ENCODE assay signal across 9 mouse cellular contexts in the genomic region with DNA sequence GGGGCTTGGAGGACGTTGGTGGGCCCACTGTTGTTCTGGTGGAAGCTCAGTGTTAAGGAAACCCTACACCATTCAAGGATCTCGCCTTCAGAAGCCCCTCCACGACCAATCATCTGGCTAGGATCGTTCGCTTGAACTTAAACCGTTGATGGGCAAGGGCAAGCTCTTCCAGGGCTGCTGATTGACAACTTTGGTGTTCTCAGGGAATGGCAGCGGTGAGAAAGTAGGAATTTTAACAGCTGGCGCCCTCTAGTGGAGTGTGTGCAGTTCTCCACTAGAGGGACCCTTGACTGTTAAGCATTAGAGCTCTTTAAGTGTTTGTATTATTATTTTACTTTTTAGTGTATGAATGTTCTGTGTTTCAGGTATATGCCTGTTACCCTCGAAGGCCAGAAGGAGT. TPM values are rescaled to one million over a fixed set of nuclear protein-coding genes. Genes with fewer than 3 reads are reported as not detected.
DNase-seq lines count a peak whose midpoint lies in the region; ATAC-seq and TF ChIP-seq lines count a peak whose summit lies in the region.
"Had no signal": no experiment of that assay in that cellular context is flagged by ENCODE, and none has a peak within 500 bp of the region (broad histone marks: within the 10 kb centered on the region; RNA-seq: fewer than 3 reads in every experiment).

No protein-coding gene starts in this region.

- ATAC-seq in heart, embryonic 13.5 days (ENCODE audit: extremely low read depth, insufficient number of reproducible peaks, low FRiP score, low TSS enrichment), result no peak
- peak; percentile 61 for ATAC-seq in megakaryocyte, adult 5-6 weeks (ENCODE audit: poor library complexity, severe bottlenecking)

- TF ChIP-seq EP300 in ES-Bruce4 (IDR thresholded peaks at IDR 0.05; ENCODE audit: insufficient read depth, low read depth, low read length), result no peak

- H3K9me3 ChIP-seq in heart, embryonic 10.5 days, result no peaks in the 10 kb centered on the region
- no peaks in the 10 kb centered on the region for H3K9me3 ChIP-seq in ES-Bruce4 (replicated peaks; ENCODE audit: control insufficient read depth, insufficient read depth, low read length, poor library complexity, severe bottlenecking)
- no peaks in the 10 kb centered on the region for H3K9me3 ChIP-seq in heart, embryonic 13.5 days
- H3K9me3 ChIP-seq: embryonic facial prominence, embryonic 13.5 days had no signal

- peak overlapping the region; percentile 85 for H3K27ac ChIP-seq in heart, embryonic 10.5 days
- H3K27ac ChIP-seq in ES-Bruce4 (ENCODE audit: insufficient read depth, low read length), result no peak overlapping the region
- peak overlapping the region; percentile 88 for H3K27ac ChIP-seq in heart, embryonic 13.5 days (replicated peaks)
- no peak overlapping the region for H3K27ac ChIP-seq in small intestine, adult 2 months (ENCODE audit: insufficient read depth, low read depth, low read length)
- H3K27ac ChIP-seq: embryonic facial prominence, embryonic 13.5 days had no signal

- 14% methylated on average over 9 of the region's 9 CpGs for WGBS in heart, embryonic 10.5 days
- WGBS in heart, embryonic 13.5 days, result 11% methylated on average over 9 of the region's 9 CpGs
- 16% methylated on average over 9 of the region's 9 CpGs for WGBS in small intestine, adult 2 months

- no peak overlapping the region for H3K4me3 ChIP-seq in heart, embryonic 10.5 days
- no peak overlapping the region for H3K4me3 ChIP-seq in ES-Bruce4 (ENCODE audit: low read depth, low read length)
- no peak overlapping the region for H3K4me3 ChIP-seq in heart, embryonic 13.5 days
- no peak overlapping the region for H3K4me3 ChIP-seq in small intestine, adult 2 months (ENCODE audit: low read depth, low read length)
- H3K4me3 ChIP-seq: embryonic facial prominence, embryonic 13.5 days had no signal

- no peak overlapping the region for H3K4me2 ChIP-seq in heart, embryonic 13.5 days
- H3K4me2 ChIP-seq: embryonic facial prominence, embryonic 13.5 days had no signal

- DNase-seq in heart, embryonic 10.5 days (ENCODE audit: low spot score), result no peak
- no peak for DNase-seq in heart, adult 11 months
- peak; percentile 80 to 85 for DNase-seq in cerebellum, postnatal 14 days
- peak; percentile 57 to 81 for DNase-seq in layer of hippocampus, postnatal 14 days (ENCODE audit: low spot score in 2 of 2)

- peaks cover 57% of the 10 kb centered on the region for H3K4me1 ChIP-seq in heart, embryonic 10.5 days
- no peaks in the 10 kb centered on the region for H3K4me1 ChIP-seq in ES-Bruce4 (ENCODE audit: control insufficient read depth, insufficient read depth, low read length)
- H3K4me1 ChIP-seq in heart, embryonic 13.5 days, result peaks cover 57% of the 10 kb centered on the region
- H3K4me1 ChIP-seq in small intestine, adult 2 months (ENCODE audit: control insufficient read depth, insufficient read depth, insufficient read length, low read length), result no peaks in the 10 kb centered on the region

- peak; percentile 52 for TF ChIP-seq CTCF in ES-Bruce4 (IDR thresholded peaks at IDR 0.05; ENCODE audit: low read depth, low read length)
- peak; percentile 67; the same call in 1 of the 2 replicates for TF ChIP-seq CTCF in small intestine, adult 2 months (IDR thresholded peaks at IDR 0.05; ENCODE audit: extremely low read depth, insufficient read length, insufficient replicate concordance, low read depth, low read length)

- TF ChIP-seq POLR2A in ES-Bruce4 (IDR thresholded peaks at IDR 0.05; ENCODE audit: insufficient read depth, low read length), result no peak
- TF ChIP-seq POLR2A in small intestine, adult 2 months (IDR thresholded peaks at IDR 0.05; ENCODE audit: low read depth, low read length), result no peak

- no peaks in the 10 kb centered on the region for H3K27me3 ChIP-seq in heart, embryonic 10.5 days (ENCODE audit: insufficient read depth, poor library complexity, severe bottlenecking)
- H3K27me3 ChIP-seq in ES-Bruce4 (ENCODE audit: control insufficient read depth, insufficient read depth, low read length, poor library complexity, severe bottlenecking), result no peaks in the 10 kb centered on the region
- H3K27me3 ChIP-seq in heart, embryonic 13.5 days (replicated peaks), result no peaks in the 10 kb centered on the region
- H3K27me3 ChIP-seq in small intestine, adult 2 months (ENCODE audit: control insufficient read depth, insufficient read depth, low read length), result no peaks in the 10 kb centered on the region
- H3K27me3 ChIP-seq: embryonic facial prominence, embryonic 13.5 days had no signal

- H3K36me3 ChIP-seq in heart, embryonic 10.5 days, result no peaks in the 10 kb centered on the region
- no peaks in the 10 kb centered on the region for H3K36me3 ChIP-seq in ES-Bruce4 (ENCODE audit: control insufficient read depth, insufficient read depth, low read length, poor library complexity, severe bottlenecking)
- no peaks in the 10 kb centered on the region for H3K36me3 ChIP-seq in heart, embryonic 13.5 days
- H3K36me3 ChIP-seq in small intestine, adult 2 months (ENCODE audit: control insufficient read depth, insufficient read depth, low read length), result no peaks in the 10 kb centered on the region
- H3K36me3 ChIP-seq: embryonic facial prominence, embryonic 13.5 days had no signal

- H3K9ac ChIP-seq in ES-Bruce4 (ENCODE audit: low read depth, poor library complexity, severe bottlenecking), result no peak overlapping the region
- H3K9ac ChIP-seq in heart, embryonic 13.5 days, result no peak overlapping the region; the same call in 1 of the 2 replicates
- H3K9ac ChIP-seq: embryonic facial prominence, embryonic 13.5 days had no signal

RNA-seq across cellular contexts. Expression of gene Pold2, which starts 8.1 kb away (rescaled TPM):
- polyA plus RNA-seq in heart, embryonic 10.5 days (2016; fragmentation: Nextera tagmentation; extraction: Ambion mirVana), result 140 and 162 TPM in 2 replicates
- 127 and 175 TPM in 2 replicates for polyA plus RNA-seq in ES-Bruce4 (2011; ENCODE audit: insufficient read depth, insufficient read length, low read depth, missing spikeins)
- 109 and 127 TPM in 2 replicates for polyA plus RNA-seq in heart, embryonic 13.5 days (2015; fragmentation: Nextera tagmentation; extraction: Ambion mirVana)
- 10 to 100 TPM; 24.8 to 26.7 TPM for total RNA-seq in layer of hippocampus, postnatal 14 days (2021)
- total RNA-seq in megakaryocyte, adult 5-6 weeks (2015), result 23.8 and 31.6 TPM in 2 replicates
- 19.0 and 29.3 TPM in 2 replicates for total RNA-seq in megakaryocyte, adult 5-6 weeks (2017)
- 132 and 133 TPM in 2 replicates for polyA plus RNA-seq in small intestine, adult 2 months (2012; rRNA removed)

RNA-seq across cellular contexts. Expression of gene Myl7, which starts 12.4 kb away (rescaled TPM):
- 6,952 and 8,117 TPM in 2 replicates for polyA plus RNA-seq in heart, embryonic 10.5 days (2016; fragmentation: Nextera tagmentation; extraction: Ambion mirVana)
- polyA plus RNA-seq in ES-Bruce4 (2011; ENCODE audit: insufficient read depth, insufficient read length, low read depth, missing spikeins), result 1.4 TPM in 1 of 2 replicates, not detected in the other
- polyA plus RNA-seq in heart, embryonic 13.5 days (2015; fragmentation: Nextera tagmentation; extraction: Ambion mirVana), result 4,508 and 5,229 TPM in 2 replicates
- total RNA-seq in layer of hippocampus, postnatal 14 days (2021), result not detected
- total RNA-seq in megakaryocyte, adult 5-6 weeks (2015), result not detected in 2 replicates
- total RNA-seq in megakaryocyte, adult 5-6 weeks (2017), result not detected in 2 replicates
- 4.3 and 9.7 TPM in 2 replicates for polyA plus RNA-seq in small intestine, adult 2 months (2012; rRNA removed)

RNA-seq across cellular contexts. Expression of gene Aebp1, which starts 24.4 kb away (rescaled TPM):
- polyA plus RNA-seq in heart, embryonic 10.5 days (2016; fragmentation: Nextera tagmentation; extraction: Ambion mirVana), result 22.4 and 25.7 TPM in 2 replicates
- 4.9 and 5.5 TPM in 2 replicates for polyA plus RNA-seq in ES-Bruce4 (2011; ENCODE audit: insufficient read depth, insufficient read length, low read depth, missing spikeins)
- polyA plus RNA-seq in heart, embryonic 13.5 days (2015; fragmentation: Nextera tagmentation; extraction: Ambion mirVana), result 32.3 and 36.1 TPM in 2 replicates
- total RNA-seq in layer of hippocampus, postnatal 14 days (2021), result 10 to 100 TPM in 1 of 2 experiments, 1 to 10 TPM in 1; 5.1 to 14.0 TPM
- not detected in 2 replicates for total RNA-seq in megakaryocyte, adult 5-6 weeks (2015)
- 0.11 and 0.12 TPM in 2 replicates for total RNA-seq in megakaryocyte, adult 5-6 weeks (2017)
- polyA plus RNA-seq in small intestine, adult 2 months (2012; rRNA removed), result 12.4 and 14.2 TPM in 2 replicates

RNA-seq across cellular contexts. Expression of gene Polm, which starts 48.4 kb away (rescaled TPM):
- 8.9 and 11.1 TPM in 2 replicates for polyA plus RNA-seq in heart, embryonic 10.5 days (2016; fragmentation: Nextera tagmentation; extraction: Ambion mirVana)
- 9.3 and 9.9 TPM in 2 replicates for polyA plus RNA-seq in ES-Bruce4 (2011; ENCODE audit: insufficient read depth, insufficient read length, low read depth, missing spikeins)
- polyA plus RNA-seq in heart, embryonic 13.5 days (2015; fragmentation: Nextera tagmentation; extraction: Ambion mirVana), result 5.8 and 6.9 TPM in 2 replicates
- total RNA-seq in layer of hippocampus, postnatal 14 days (2021), result 10 to 100 TPM; 12.0 to 13.7 TPM
- total RNA-seq in megakaryocyte, adult 5-6 weeks (2015), result 10.4 and 10.7 TPM in 2 replicates
- 6.0 and 8.8 TPM in 2 replicates for total RNA-seq in megakaryocyte, adult 5-6 weeks (2017)
- polyA plus RNA-seq in small intestine, adult 2 months (2012; rRNA removed), result 23.2 and 37.7 TPM in 2 replicates

Comparison
In these comparisons a context has a peak if more than half of its experiments do, and no peak if none do; other contexts are left out.
1. DNase-seq: peak in cerebellum, postnatal 14 days (2 of 2) and layer of hippocampus, postnatal 14 days (2 of 2); none in heart, embryonic 10.5 days (single experiment) and heart, adult 11 months (single experiment).
2. H3K27ac ChIP-seq: peak in heart, embryonic 10.5 days (single experiment) and heart, embryonic 13.5 days (single experiment); none in ES-Bruce4 (single experiment) and small intestine, adult 2 months (single experiment).
3. RNA of gene Myl7, which starts 12.4 kb away (polyA plus RNA-seq): 6,952 to 8,117 TPM in heart, embryonic 10.5 days and 4,508 to 5,229 TPM in heart, embryonic 13.5 days; 4.3 to 9.7 TPM in small intestine, adult 2 months and 1.4 TPM in ES-Bruce4; every median in the first group is over 100 times any median in the second.